8 mouse cellular contexts compared by ENCODE assay signal in the genomic region with DNA sequence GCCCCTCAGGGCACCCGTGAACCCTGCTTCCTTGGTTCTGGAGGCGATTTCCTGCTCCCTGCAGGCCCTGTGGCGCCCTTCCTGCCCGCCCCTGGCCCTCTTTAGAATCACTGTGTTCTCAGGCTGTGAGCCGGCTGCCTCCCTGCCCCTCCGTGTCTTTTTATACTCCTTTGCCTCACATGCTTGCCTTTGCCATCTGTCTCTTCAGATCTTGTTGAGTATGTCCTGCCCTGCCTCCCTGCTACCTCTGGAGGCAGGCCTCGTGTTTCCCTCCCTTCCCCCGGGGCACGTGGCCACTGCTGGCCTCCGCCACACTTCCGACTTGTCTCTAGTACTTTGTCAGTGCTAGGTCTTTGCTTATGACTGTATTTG. TPM values are rescaled to one million over a fixed set of nuclear protein-coding genes. Genes with fewer than 3 reads are reported as not detected.
A peak's percentile ranks its signal among the peaks of the same experiment; 100 is the strongest.
DNase-seq lines count a peak whose midpoint lies in the region; ATAC-seq lines count a peak whose summit lies in the region.

No protein-coding gene starts in this region.

- 23% methylated on average over 11 of the region's 11 CpGs for WGBS in heart, embryonic 13.5 days
- WGBS in neural tube, embryonic 12.5 days, result 34% methylated on average over 11 of the region's 11 CpGs

- H3K9me3 ChIP-seq in heart, embryonic 13.5 days, result no peaks in the 10 kb centered on the region
- no peaks in the 10 kb centered on the region for H3K9me3 ChIP-seq in neural tube, embryonic 12.5 days

- peaks cover 33% of the 10 kb centered on the region for H3K36me3 ChIP-seq in heart, embryonic 13.5 days
- peaks cover 20% of the 10 kb centered on the region for H3K36me3 ChIP-seq in neural tube, embryonic 12.5 days

- peak overlapping the region; percentile 37 for H3K4me2 ChIP-seq in heart, embryonic 13.5 days
- peak overlapping the region; percentile 23 for H3K4me2 ChIP-seq in neural tube, embryonic 12.5 days (replicated peaks)

- H3K9ac ChIP-seq in heart, embryonic 13.5 days, result peak overlapping the region; percentile 71
- H3K9ac ChIP-seq in neural tube, embryonic 12.5 days, result peak overlapping the region; percentile 29; the same call in 1 of the 2 replicates

- ATAC-seq in heart, embryonic 13.5 days (ENCODE audit: extremely low read depth, insufficient number of reproducible peaks, low FRiP score, low TSS enrichment), result no peak
- no peak for ATAC-seq in neural tube, embryonic 12.5 days (ENCODE audit: low FRiP score, low read depth)

- H3K4me3 ChIP-seq in heart, embryonic 13.5 days, result no peak overlapping the region
- H3K4me3 ChIP-seq in neural tube, embryonic 12.5 days, result no peak overlapping the region

- H3K27me3 ChIP-seq in heart, embryonic 13.5 days (replicated peaks), result no peaks in the 10 kb centered on the region
- no peaks in the 10 kb centered on the region for H3K27me3 ChIP-seq in neural tube, embryonic 12.5 days (replicated peaks)

- peak; percentile 53 for DNase-seq in kidney, adult 9 months
- no peak for DNase-seq in kidney, adult 18-20 months
- peak; percentile 78 to 79 for DNase-seq in cerebellum, postnatal 25 days
- peak; percentile 74 to 84 for DNase-seq in left cerebral cortex, adult 18-20 months (ENCODE audit: low spot score in 2 of 2)
- no peak for DNase-seq in T-cell, adult 2 months (ENCODE audit: low spot score)
- no peak for DNase-seq in c-Kit-positive CD71-positive TER-119-positive erythroid progenitor cells, embryonic 14.5 days (ENCODE audit: low spot score)

- H3K4me1 ChIP-seq in heart, embryonic 13.5 days, result peaks cover 99% of the 10 kb centered on the region
- peaks cover 57% of the 10 kb centered on the region for H3K4me1 ChIP-seq in neural tube, embryonic 12.5 days

- H3K27ac ChIP-seq in heart, embryonic 13.5 days (replicated peaks), result peak overlapping the region; percentile 80
- H3K27ac ChIP-seq in neural tube, embryonic 12.5 days, result 0 out of 2 replicates have a peak overlapping the region, but pooled peaks have one; percentile 10

RNA-seq across cellular contexts. Expression of a gene that starts 6.2 kb away (rescaled TPM):
- 44.5 and 45.3 TPM in 2 replicates for polyA plus RNA-seq in heart, embryonic 13.5 days (2015; fragmentation: Nextera tagmentation; extraction: Ambion mirVana)
- 100 to 1,000 TPM; 203 to 219 TPM for total RNA-seq in left cerebral cortex, adult 18-20 months (2021)
- 68.8 and 71.5 TPM in 2 replicates for polyA plus RNA-seq in neural tube, embryonic 12.5 days (2016; fragmentation: Nextera tagmentation; extraction: Ambion mirVana)

Comparison
In these comparisons a context has a peak if more than half of its experiments do, and no peak if none do; other contexts are left out.
1. DNase-seq: peak in kidney, adult 9 months (single experiment), cerebellum, postnatal 25 days (2 of 2) and left cerebral cortex, adult 18-20 months (2 of 2); none in kidney, adult 18-20 months (single experiment), T-cell, adult 2 months (single experiment) and c-Kit-positive CD71-positive TER-119-positive erythroid progenitor cells, embryonic 14.5 days (single experiment).